Comparison of ENCODE assay signal across 7 mouse cellular contexts in genomic region chr19:41071500-41071899, GRCm38 (mm10). TPM values are rescaled to one million over a fixed set of nuclear protein-coding genes. Genes with fewer than 3 reads are reported as not detected.
A peak's percentile ranks its signal among the peaks of the same experiment; 100 is the strongest.
DNase-seq lines count a peak whose midpoint lies in the region; ATAC-seq and TF ChIP-seq lines count a peak whose summit lies in the region.

No protein-coding gene starts in this region.

- no peaks in the 10 kb centered on the region for H3K36me3 ChIP-seq in forebrain, embryonic 10.5 days (replicated peaks)

- peak; percentile 100 for TF ChIP-seq CTCF in brain, embryonic 14.5 days (IDR thresholded peaks at IDR 0.05; ENCODE audit: borderline replicate concordance, extremely low read depth, insufficient read depth, insufficient read length)

- H3K4me3 ChIP-seq in forebrain, embryonic 10.5 days = no peak overlapping the region

- H3K27me3 ChIP-seq in forebrain, embryonic 10.5 days (ENCODE audit: poor library complexity, severe bottlenecking) = no peaks in the 10 kb centered on the region

- WGBS in forebrain, embryonic 10.5 days = 9% methylated on average over 8 of the region's 8 CpGs

- peak; percentile 61 for DNase-seq in Muller cell, postnatal 12 days (ENCODE audit: inconsistent ontology term)
- DNase-seq in brain, embryonic 14.5 days (ENCODE audit: low read depth) = peak; percentile 97
- peak; percentile 83 for DNase-seq in forebrain, embryonic 10.5 days (ENCODE audit: extremely low spot score, low spot score)
- DNase-seq in heart, postnatal 36 days = peak; percentile 88 to 91
- DNase-seq in layer of hippocampus, postnatal 36 days = peak; percentile 88 to 89
- peak; percentile 76 for DNase-seq in spleen, adult 12 weeks (ENCODE audit: low spot score)

- no peak overlapping the region for H3K27ac ChIP-seq in forebrain, embryonic 10.5 days

- no peaks in the 10 kb centered on the region for H3K4me1 ChIP-seq in forebrain, embryonic 10.5 days

- H3K9me3 ChIP-seq in forebrain, embryonic 10.5 days = no peaks in the 10 kb centered on the region

- ATAC-seq in megakaryocyte-erythroid progenitor cell, adult 5-6 weeks (replicated peaks; ENCODE audit: low FRiP score, low TSS enrichment, poor library complexity, severe bottlenecking) = peak; percentile 96

- intact Hi-C loops in heart, postnatal 36 days (cut with DNase I) = no loop called here

- no peak for TF ChIP-seq POLR2A in brain, embryonic 14.5 days (IDR thresholded peaks at IDR 0.05; ENCODE audit: borderline replicate concordance, extremely low read depth, insufficient read depth, insufficient read length, poor library complexity, severe bottlenecking)

RNA-seq across cellular contexts. Expression of gene Opalin, which starts 5.4 kb away (rescaled TPM):
- 0.08 TPM in 1 of 2 replicates, not detected in the other for polyA plus RNA-seq in brain, embryonic 14.5 days (2012; rRNA removed)
- polyA plus RNA-seq in forebrain, embryonic 10.5 days (2016; fragmentation: Nextera tagmentation; extraction: Ambion mirVana) = not detected in 2 replicates
- not detected for total RNA-seq in heart, postnatal 36 days (2021)
- total RNA-seq in layer of hippocampus, postnatal 36 days (2021) = 10 to 100 TPM; 11.6 to 16.6 TPM
- total RNA-seq in megakaryocyte-erythroid progenitor cell, adult 5-6 weeks (2014; fragmentation: Nextera tagmentation) = not detected in 2 replicates
- total RNA-seq in megakaryocyte-erythroid progenitor cell, adult 5-6 weeks (2017) = not detected in 2 replicates

RNA-seq across cellular contexts. Expression of gene Dntt, which starts 42.4 kb away (rescaled TPM):
- polyA plus RNA-seq in brain, embryonic 14.5 days (2012; rRNA removed) = 0.04 TPM in 1 of 2 replicates, not detected in the other
- not detected in 2 replicates for polyA plus RNA-seq in forebrain, embryonic 10.5 days (2016; fragmentation: Nextera tagmentation; extraction: Ambion mirVana)
- not detected for total RNA-seq in heart, postnatal 36 days (2021)
- not detected for total RNA-seq in layer of hippocampus, postnatal 36 days (2021)
- 3.4 and 40.7 TPM in 2 replicates for total RNA-seq in megakaryocyte-erythroid progenitor cell, adult 5-6 weeks (2014; fragmentation: Nextera tagmentation)
- 10.3 and 10.6 TPM in 2 replicates for total RNA-seq in megakaryocyte-erythroid progenitor cell, adult 5-6 weeks (2017)

Comparison
In these comparisons a context has a peak if more than half of its experiments do, and no peak if none do; other contexts are left out.
1. RNA of gene Opalin, which starts 5.4 kb away (total RNA-seq): 11.6 to 16.6 TPM in layer of hippocampus, postnatal 36 days; not detected in megakaryocyte-erythroid progenitor cell, adult 5-6 weeks and not detected in heart, postnatal 36 days; every median in the first group is over 10 times any median in the second.
2. RNA of gene Dntt, which starts 42.4 kb away (total RNA-seq): 3.4 to 40.7 TPM in megakaryocyte-erythroid progenitor cell, adult 5-6 weeks; not detected in heart, postnatal 36 days and not detected in layer of hippocampus, postnatal 36 days; every median in the first group is over 4 times any median in the second.
3. Peak in every context shown above with its lines, with median percentiles within 50 percentile points of each other: DNase-seq.